Mouse (Mus musculus) left cerebral cortex, postnatal 4 days (tissue): Measurements from ENCODE around the gene Pdss2. TPM values are rescaled to one million over a fixed set of nuclear protein-coding genes. Genes with fewer than 3 reads are reported as not detected.
"Not testable (repeated sequence)": the region's sequence is repeated elsewhere in the genome, so short reads cannot be mapped to it uniquely, and the experiment has no call there.

Experiments
- DNase-seq: peaks from one replicate; pipeline ENCODE4 v3.0.0-alpha.2; 2022
- intact Hi-C: fragments of 180-260 bp; cut with DNase I; formaldehyde crosslinking; loops from one replicate; pipeline ENCODE4 v1.15.1; 2025
- total RNA-seq, 2 experiments: library from RNA; stranded (reverse); gene quantifications; 2 replicates each; pipeline ENCODE4 v1.2.3; 2021

Pdss2 gene
- total RNA-seq, 2 experiments from 2014 or later: 19.5 to 21.5 TPM

DNA sequence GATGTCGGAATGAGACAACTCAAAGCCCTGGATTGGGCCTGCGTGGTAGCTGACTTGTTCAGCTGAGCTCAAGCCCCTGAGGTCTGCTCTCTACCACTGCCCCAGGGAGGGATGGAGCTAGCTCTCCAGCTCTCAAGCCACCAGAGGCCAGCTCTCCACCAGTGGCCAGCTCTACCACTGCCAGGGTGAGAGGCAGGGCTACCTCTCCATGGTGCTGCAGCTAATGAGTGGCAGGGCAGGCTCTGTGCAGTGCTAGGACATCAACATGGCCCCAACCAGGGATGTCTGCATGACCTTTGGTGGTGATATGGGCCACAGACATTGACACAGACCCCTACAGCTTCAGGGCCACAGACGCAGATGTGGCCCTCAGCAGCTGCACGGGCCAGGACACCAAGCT, 144.6 kb downstream of the Pdss2 start:
- intact Hi-C loops: no loop called here
- DNase-seq: no peak

DNA sequence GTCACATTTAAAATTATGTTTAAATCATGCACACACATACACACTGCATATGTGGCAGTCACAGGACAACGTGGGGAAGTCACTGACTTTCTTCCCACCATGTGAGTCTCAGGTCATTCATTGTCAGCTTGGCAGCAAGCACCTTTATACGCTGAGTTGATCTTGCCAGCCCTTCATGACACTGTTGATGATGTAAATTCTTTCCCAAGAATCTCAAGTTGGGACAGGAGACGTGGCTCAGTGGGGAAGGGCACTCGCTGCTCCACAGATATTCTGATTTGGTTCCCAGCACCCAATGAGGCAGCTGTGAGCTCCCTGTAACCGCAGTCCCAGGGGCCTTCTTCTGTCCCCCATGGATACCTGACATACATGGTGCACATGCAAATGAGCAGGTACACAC, 147.3 kb downstream of the Pdss2 start:
- DNase-seq: no peak
- intact Hi-C loops: no loop called here

DNA sequence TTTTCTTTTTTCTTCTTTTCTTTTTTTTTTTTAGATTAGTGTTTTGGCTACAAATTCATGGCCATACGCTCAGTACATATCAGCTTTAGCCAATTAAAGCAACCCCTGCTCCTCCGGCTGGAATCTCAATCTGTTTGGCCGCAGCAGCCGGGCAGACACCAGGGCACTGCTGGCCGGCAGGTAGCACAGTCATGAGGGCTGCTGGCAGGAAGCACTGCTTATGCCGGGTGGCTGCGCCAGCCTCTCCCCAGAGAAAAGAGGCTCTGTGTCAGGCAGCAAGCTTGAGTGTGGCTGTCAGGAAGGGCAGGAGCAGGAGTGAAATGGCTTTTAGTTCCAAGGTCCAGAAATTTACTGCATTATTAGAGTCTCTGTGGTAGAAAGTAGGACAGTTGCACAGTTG, 151.0 kb downstream of the Pdss2 start:
- intact Hi-C loops: loop anchor here (10.0 kb wide), 1 partner anchor 178 kb away; no protein-coding TSS in a partner anchor
- peak; percentile 84 for DNase-seq

DNA sequence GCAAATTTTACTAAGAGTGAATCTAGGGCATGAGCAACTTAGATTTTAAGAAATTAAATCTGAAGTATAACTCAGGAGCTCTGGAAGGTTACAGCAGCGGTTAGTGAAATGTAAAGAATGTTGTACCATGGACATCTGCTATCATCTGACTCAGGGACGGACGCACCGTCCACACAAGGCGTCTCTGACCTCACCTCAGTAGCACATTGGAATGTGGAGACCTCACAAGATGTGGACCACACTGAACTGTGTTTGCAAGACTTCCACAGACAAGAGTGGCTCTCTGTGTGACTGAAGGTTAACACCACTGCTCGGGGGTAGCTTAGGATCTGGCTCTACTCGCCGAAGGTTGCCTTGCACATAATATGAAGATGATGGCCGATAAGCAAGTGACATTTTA, 151.7 kb downstream of the Pdss2 start:
- no peak for DNase-seq
- intact Hi-C loops: loop anchor here (10.0 kb wide), 1 partner anchor 178 kb away; no protein-coding TSS in a partner anchor

DNA sequence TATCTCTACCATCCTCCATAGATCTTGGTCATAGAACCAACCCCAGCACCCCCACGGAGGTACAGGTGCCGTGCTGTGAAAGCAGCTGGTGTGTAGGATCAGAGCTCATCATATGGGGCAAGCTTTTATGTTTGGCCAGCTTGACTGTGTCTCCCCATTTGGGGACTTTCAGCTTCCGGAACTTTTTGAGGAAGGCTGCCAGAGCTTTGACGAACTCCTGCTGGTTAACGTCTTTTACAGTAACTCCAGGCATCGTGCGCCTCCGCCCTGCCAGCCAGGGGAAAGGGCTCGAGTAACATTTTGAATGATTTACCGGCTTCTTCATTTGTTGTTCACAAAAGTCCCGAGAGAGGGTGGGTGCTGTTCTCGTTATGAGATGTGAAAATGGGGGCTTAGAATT, 152.4 kb downstream of the Pdss2 start:
- peak; percentile 14 for DNase-seq
- intact Hi-C loops: loop anchor here (10.0 kb wide), 1 partner anchor 179 kb away; no protein-coding TSS in a partner anchor

DNA sequence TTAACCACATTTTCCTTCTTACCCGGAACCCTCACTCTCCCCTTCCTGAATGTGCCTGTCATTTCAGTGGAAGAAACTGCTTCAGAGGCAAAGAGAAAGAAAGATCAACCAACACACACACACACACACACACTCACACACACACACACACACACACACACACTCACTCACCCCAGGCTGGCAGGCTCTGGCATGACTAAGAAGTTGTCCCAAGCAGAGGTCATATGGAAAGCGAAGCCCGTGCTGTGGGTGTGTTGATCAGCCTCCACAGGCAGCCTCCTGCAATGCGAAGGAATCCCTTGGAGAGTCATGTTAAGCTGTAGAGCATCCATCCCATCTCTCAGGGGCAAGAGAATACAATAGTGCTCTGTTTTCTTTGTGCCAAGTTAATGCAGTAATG, 154.0 kb downstream of the Pdss2 start:
- intact Hi-C loops: loop anchor here (10.0 kb wide), 1 partner anchor 180 kb away; no protein-coding TSS in a partner anchor
- no peak for DNase-seq

DNA sequence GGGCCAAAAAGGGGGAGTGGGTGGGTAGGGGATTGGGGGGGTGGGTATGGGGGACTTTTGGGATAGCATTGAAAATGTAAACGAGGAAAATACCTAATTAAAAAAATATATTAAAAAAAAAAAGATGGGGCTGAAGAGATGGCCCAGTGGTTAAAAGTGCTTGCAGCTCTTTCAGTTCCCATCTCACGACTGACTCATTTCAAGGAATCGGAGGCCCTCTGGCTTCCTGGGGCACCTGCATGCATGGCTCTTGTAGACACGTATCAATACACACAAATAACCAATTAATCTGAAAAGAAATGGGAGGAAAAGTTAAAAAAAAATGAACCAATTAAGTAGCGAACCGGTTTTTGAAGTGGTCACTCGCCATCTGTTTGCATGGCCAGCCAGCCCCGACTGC, 155.5 kb downstream of the Pdss2 start:
- intact Hi-C loops: loop anchor here (10.0 kb wide), 1 partner anchor 182 kb away; no protein-coding TSS in a partner anchor
- no peak for DNase-seq

DNA sequence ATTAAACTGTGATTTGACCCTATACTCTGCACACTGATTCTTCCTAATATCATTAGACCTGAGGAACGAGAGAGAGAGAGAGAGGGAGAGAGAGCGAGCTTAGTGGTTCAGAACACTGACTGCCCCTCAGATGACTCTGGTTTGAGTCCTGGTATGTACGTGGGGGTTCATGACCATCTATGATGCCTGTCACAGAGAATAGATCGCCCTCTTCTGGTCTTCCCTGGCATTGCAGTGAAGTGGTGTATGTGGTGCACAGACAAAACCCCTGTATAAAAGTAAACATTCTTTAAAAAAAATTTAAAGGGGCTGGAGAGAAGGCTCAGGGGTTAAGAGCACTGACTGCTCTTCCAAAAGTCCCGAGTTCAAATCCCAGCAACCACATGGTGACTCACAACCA, 157.0 kb downstream of the Pdss2 start:
- intact Hi-C loops: loop anchor here (10.0 kb wide), 1 partner anchor 183 kb away; no protein-coding TSS in a partner anchor
- DNase-seq: peak; percentile 58

DNA sequence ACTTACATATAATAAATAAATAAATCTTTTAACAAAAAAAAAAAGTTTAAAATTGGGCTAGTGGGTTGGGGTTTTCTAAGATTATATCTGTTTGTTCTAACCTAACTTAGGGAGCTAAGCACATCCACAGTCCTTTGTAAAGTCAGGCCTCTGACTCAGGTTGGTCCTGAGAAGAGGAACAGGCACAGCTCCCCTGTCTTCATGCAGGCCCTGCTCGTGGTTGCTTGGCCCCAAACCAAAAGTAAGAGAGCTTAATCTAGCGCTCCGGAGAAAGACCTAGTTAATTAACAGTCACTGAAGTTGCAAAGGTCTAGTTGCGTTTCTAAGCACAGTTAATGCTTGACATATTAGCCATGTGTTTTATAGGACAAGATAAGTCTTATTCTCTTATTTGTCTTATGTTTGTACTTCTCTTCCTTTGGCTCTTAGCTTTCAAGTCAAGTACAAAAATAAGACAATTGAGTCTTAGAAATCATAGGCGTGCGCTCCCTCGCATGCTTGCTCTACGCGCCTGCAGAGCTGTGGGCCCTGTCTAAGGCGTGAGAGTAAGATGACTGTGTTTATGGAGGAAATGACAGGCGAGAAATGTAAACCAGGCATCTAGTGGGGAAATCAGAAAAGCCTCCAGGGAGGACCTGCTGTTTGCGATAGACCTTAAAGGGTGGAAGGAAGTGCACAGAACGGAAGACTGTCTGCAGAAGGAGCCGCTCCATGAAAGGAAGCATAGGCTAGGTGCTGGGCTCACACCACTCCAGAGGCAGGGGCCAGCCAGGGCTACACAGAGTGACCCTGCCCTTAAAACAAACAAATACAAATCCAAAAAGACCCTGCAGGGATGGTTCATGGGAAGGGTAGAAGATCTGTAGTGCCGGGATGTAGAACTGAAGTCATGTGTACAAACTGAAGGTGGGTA, 157.7 kb downstream of the Pdss2 start:
- DNase-seq: no peak
- intact Hi-C loops: loop anchor here (10.0 kb wide), 1 partner anchor 184 kb away; no protein-coding TSS in a partner anchor

DNA sequence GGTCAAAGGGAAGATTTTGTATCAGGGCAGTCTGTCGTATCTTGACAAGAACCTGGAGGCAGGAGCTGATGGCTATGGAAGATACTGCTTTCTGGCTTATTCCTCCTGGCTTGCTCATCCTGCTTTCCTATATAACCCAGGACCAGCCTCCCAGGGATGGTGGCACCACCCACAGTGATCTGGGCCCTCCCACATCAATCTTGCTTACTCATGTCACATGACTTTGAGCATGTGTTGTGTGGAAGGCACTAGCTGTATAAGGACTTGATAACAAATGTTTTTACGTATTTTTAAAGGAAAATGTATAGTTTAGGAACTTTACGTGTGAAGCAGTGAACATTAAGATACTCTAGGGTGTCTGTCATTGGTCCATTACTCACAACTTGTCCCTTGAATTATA, 161.4 kb downstream of the Pdss2 start:
- intact Hi-C loops: no loop called here
- DNase-seq: no peak

DNA sequence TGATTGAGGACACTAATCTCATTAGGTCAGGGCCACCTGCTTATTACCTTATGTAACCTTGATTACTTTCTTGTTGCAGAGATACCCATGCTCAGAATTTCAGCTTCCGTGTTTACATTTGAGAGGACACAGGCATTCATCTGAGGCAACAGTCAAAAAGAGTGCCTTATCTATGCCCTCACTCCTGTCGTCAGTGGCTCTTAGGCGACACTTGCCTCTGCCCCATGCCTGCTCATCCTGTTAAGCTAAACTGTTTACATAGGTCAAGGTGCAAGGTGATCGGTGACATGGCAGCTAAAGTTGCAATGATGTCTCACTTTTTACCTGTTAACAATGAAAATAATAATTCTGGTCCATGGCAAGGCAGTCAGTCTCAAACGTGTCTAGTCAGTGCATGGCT, 163.3 kb downstream of the Pdss2 start:
- intact Hi-C loops: no loop called here
- DNase-seq: no peak

DNA sequence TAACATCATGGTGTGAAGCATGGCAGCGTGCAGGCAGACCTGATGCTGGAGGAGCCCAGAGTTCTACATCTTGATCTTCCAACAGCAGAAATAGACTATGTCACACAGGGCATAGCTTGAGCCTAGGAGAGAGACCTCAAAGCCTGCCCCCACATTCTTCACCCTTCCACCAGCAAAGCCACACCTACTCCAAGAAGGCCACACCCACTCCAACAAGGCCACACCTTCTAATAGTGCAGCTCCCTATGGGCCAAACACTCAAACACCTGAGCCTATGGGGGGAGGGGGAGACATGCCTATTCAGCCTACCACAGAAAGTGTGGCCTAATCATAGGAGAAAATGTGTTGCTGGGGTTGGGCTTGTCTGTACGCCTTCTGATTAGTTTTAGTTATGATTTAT, 171.6 kb downstream of the Pdss2 start:
- intact Hi-C loops: no loop called here
- DNase-seq: no peak

DNA sequence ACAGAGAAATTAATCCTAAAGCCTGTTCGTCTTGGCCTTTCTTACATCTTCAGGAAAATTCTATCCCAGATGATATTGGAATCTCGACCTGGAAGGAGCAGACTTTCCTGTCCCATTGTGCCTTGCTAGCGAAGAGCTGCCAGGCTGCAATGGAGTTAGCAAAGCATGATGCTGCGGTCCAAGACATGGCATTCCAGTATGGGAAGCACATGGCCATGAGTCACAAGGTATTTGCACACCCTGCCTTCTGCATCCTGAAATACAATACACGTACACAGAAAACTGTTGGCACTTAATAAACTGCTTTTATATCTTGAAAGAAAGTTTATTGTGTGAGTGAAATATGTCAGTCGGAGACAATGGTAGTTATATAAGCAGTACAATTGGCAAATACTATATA, 172.5 kb downstream of the Pdss2 start:
- DNase-seq: no peak

DNA sequence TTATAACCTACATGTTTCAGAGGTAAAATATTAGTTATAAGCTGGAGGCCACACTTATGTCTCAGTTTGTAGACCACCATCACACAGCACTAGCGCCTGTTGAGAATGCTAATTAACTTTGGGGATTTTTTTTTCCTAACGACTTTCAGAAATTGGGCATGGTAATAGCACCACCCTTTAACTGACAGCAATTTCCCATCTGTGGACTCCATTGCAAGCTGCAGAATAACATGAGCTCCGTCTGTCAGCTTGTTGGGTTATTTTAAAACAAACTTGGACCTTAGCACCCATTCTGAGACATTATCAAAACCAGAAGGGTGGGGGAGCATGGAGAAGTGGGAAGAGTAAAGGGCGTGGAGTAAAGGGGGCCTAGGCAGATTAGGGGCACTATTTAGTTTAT, 174.5 kb downstream of the Pdss2 start:
- DNase-seq: no peak
- intact Hi-C loops: no loop called here

More for the DNA sequence above, 172.5 kb downstream of the Pdss2 start:
- intact Hi-C loops: no loop called here

DNA sequence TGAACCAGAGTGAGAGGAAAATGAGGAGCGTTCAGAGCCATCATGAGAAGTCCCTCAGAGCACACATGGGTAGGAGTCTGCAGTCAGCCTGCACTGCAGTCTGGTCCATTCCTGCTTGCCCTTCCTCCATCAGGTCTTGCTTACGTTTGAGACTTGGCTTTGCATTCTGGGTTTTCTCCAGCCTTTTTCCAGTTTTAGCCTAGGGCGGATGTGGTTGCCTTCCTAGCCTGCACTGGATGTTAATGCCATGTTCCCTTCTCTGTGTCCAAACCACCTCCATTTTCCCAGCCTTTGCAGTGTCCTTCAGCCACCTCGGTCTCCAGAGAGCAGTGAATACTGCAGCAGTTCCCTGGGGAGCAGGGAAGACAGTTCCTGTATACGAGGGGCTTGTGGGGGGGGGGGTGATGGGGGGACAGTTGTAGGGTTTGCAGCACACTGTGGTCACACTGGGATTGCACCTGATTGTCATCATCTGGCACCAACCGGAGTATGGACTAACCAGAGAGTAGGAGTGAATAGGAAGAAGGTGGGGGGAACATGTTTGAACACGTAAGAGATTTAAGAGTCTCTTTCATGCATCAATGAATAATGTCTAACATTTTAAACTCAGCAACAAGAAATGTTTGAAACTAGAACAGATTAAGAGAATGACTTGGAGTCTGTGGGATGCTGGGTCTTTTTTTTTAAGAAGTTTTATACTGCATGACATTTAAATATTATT, 178.5 kb downstream of the Pdss2 start:
- intact Hi-C loops: no loop called here
- DNase-seq: no peak

DNA sequence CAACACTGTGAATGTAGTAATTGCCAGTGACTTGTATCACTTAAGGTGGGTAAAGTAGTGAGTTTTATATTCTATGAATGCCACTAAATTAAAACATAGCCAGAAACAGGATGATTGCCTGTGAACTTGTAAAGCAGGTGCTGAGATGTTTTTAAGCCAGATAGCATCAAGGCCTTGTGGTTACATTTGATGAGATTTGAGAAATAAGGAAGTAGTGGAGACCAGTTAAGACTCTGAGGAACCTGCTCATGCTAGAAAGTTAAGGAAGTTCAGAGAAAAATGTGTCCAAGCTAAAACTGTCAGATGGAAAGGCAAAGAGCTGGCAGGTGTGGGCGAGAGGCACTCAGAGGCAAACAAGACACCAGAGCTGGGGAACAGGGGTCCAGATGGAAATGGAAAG, 184.8 kb downstream of the Pdss2 start:
- intact Hi-C loops: no loop called here
- no peak for DNase-seq

DNA sequence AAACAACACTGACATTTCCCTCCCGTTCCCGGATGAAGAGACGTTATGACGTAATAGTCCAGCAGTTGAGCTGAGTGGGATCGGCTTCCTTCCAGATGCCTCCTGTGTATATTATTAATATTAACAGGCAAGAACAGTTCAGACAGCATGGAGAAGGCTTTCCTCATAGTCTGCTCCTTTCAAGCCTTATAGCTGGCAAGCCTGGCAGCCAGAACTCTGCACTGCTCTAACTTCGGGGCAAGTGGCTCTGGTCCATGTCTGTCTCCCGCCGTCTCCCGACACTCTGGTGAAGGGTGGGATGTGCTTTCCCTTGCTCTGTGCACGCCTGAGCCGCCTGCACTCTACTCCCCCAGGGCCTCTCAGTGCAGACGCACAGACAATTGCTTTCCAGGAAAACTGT, 185.6 kb downstream of the Pdss2 start:
- intact Hi-C loops: no loop called here
- DNase-seq: peak; percentile 6

DNA sequence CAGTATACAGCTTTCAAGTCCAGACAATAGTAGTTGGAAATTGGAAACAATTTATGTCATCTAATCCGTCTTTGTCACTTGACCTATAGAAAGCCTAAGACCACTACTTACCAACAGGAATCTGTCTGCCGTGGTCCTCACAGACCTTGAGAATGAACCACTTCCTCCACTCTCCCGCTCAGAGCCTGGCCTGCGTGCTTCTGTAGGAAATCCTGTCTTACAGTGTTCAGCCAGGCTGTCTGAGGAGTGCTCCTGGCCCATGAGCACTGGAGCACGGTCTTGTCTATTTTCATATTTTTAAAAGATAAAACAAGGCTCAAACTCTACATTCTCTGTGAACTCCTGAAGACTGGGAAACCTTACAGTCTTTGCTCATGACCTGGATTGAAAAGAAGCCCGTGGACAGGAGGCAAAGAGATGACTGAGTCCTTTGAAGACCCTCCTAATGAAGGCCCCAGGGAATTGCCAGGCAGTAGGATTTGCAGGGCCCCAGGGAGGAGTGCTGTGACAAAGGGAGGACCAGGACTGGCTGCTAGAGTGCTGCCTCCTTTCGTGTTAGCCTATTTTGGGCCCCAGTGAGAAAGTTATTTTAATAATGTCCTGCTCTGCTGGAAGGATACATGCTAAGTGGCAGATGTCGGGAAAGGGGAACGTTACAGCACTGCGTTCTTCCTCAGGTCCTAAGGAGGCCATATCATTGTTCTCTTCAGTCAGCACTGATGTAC, 188.4 kb downstream of the Pdss2 start:
- DNase-seq: no peak
- intact Hi-C loops: no loop called here

DNA sequence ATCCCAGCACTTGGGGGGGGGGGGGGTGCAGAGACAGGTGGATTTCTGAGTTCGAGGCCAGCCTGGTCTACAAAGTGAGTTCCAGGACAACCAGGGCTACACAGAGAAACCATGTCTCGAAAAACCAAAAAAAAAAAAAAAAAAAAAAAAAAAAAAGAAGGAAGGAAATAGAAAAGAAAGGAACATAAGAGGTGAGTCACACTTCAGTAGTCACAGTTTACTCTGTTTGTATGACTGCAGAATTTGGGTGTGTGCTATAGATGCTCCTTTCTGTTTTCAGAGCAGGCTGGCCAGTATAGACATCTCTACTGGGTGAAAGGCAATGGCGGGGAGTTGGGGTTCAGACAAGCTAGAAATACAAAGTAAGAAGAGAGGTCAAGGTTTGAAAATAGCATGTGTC, 189.9 kb downstream of the Pdss2 start:
- DNase-seq, intact Hi-C loops: not testable (repeated sequence)

DNA sequence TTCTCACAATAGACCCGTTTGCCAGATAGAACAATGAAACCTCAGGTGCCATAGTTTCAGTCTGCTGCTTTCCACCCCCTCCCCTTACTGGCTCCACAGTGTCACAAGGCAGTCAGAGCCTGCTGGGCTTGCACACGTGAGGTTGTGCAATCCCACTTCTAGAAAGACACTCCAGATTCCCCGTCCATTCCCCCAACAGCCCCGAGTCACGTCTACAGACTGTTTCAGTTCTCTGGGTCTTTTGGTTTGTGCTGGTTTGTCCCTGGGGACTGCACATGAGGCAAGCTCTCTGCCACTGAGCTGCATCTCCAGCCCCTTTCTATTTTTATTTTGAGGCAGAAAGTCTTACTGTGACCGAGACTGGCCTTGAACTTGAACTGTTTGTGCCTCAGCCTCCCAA, 196.1 kb downstream of the Pdss2 start:
- no peak for DNase-seq
- intact Hi-C loops: no loop called here
